Mouse (Mus musculus) left cerebral cortex, adult 11 months (tissue): ENCODE results near the gene S100pbp.

Experiments used
- DNase-seq: peaks from one replicate; pipeline ENCODE4 v3.0.0; 2022; ENCODE audit warnings: low spot score

Gene S100pbp

GRCm38 (mm10) chr4:129147552-129148103 lies 41.9 kb downstream of the S100pbp start:
- DNase-seq: no peak

- no peak for DNase-seq
Observed at GRCm38 (mm10) chr4:129146392-129146791, 43.1 kb downstream of the S100pbp start.

- no peak for DNase-seq
Observed at GRCm38 (mm10) chr4:129145943-129146342, 43.6 kb downstream of the S100pbp start.

- DNase-seq: no peak
Observed at GRCm38 (mm10) chr4:129145411-129145810, 44.1 kb downstream of the S100pbp start.

- DNase-seq: peak; percentile 73
Observed at GRCm38 (mm10) chr4:129144401-129145367, 44.8 kb downstream of the S100pbp start.

- DNase-seq: no peak
Observed at GRCm38 (mm10) chr4:129143509-129143908, 46.0 kb downstream of the S100pbp start.

- no peak for DNase-seq
Observed at GRCm38 (mm10) chr4:129142439-129143045, 47.0 kb downstream of the S100pbp start.

GRCm38 (mm10) chr4:129141560-129142438 lies 47.7 kb downstream of the S100pbp start:
- no peak for DNase-seq

- DNase-seq: no peak
Observed at GRCm38 (mm10) chr4:129140808-129141207, 48.7 kb downstream of the S100pbp start.

- DNase-seq: no peak
Observed at GRCm38 (mm10) chr4:129139642-129140041, 49.9 kb downstream of the S100pbp start.

GRCm38 (mm10) chr4:129137392-129138321 lies 51.9 kb downstream of the S100pbp start:
- DNase-seq: no peak

- DNase-seq: no peak
Observed at GRCm38 (mm10) chr4:129136579-129137391, 52.7 kb downstream of the S100pbp start, which contains the start of gene Fndc5. TSS of gene Fndc5 (plus strand) at chr4:129136999.

GRCm38 (mm10) chr4:129136189-129136578 lies 53.3 kb downstream of the S100pbp start:
- no peak for DNase-seq

- DNase-seq: no peak
Observed at GRCm38 (mm10) chr4:129135637-129136036, 53.9 kb downstream of the S100pbp start.

- no peak for DNase-seq
Observed at GRCm38 (mm10) chr4:129134799-129135585, 54.5 kb downstream of the S100pbp start.

- no peak for DNase-seq
Observed at GRCm38 (mm10) chr4:129130755-129131303, 58.7 kb downstream of the S100pbp start.

GRCm38 (mm10) chr4:129130149-129130548 lies 59.4 kb downstream of the S100pbp start:
- DNase-seq: no peak

GRCm38 (mm10) chr4:129129387-129129786 lies 60.1 kb downstream of the S100pbp start:
- DNase-seq: no peak
